Mouse (Mus musculus): Measurements from ENCODE around the gene Saxo1.
A peak's percentile ranks its signal among the peaks of the same experiment; 100 is the strongest.

Saxo1 gene

GRCm38 (mm10) chr4:86558228-86558627 lies at the start of gene Saxo1:
Gene Saxo1, minus strand, starts transcription at chr4:86558328.
- DNase-seq = no peak

- DNase-seq = no peak
These were observed 33.2 kb upstream of the Saxo1 start for GRCm38 (mm10) chr4:86591304-86591703.

- no peak for DNase-seq
These were observed 30.1 kb upstream of the Saxo1 start for GRCm38 (mm10) chr4:86588236-86588635.

GRCm38 (mm10) chr4:86580591-86580990 lies 22.5 kb upstream of the Saxo1 start:
- no peak for DNase-seq

- no peak for DNase-seq
These were observed 21.9 kb upstream of the Saxo1 start for GRCm38 (mm10) chr4:86580056-86580455.

- DNase-seq = peak; percentile 17
These were observed 18.6 kb upstream of the Saxo1 start for GRCm38 (mm10) chr4:86576630-86577225.

- no peak for DNase-seq
These were observed 18.0 kb upstream of the Saxo1 start for GRCm38 (mm10) chr4:86576120-86576541.

GRCm38 (mm10) chr4:86575283-86575983 lies 17.3 kb upstream of the Saxo1 start, which contains the start of gene Rraga:
Gene Rraga, plus strand, starts transcription at chr4:86575668.
- peak; percentile 93 for DNase-seq

GRCm38 (mm10) chr4:86574939-86575282 lies 16.8 kb upstream of the Saxo1 start:
- DNase-seq = no peak

GRCm38 (mm10) chr4:86561061-86561460 lies 2.9 kb upstream of the Saxo1 start:
- DNase-seq = no peak

- DNase-seq = no peak
These were observed 878 bp upstream of the Saxo1 start for GRCm38 (mm10) chr4:86559006-86559405.

- DNase-seq = no peak
These were observed 757 bp downstream of the Saxo1 start for GRCm38 (mm10) chr4:86557371-86557770.

- DNase-seq = peak; percentile 17
These were observed 3.0 kb downstream of the Saxo1 start for GRCm38 (mm10) chr4:86555035-86555707.

- no peak for DNase-seq
These were observed 9.8 kb downstream of the Saxo1 start for GRCm38 (mm10) chr4:86548332-86548731.

GRCm38 (mm10) chr4:86545615-86546014 lies 12.5 kb downstream of the Saxo1 start:
- DNase-seq = peak; percentile 21

- DNase-seq = no peak
These were observed 14.1 kb downstream of the Saxo1 start for GRCm38 (mm10) chr4:86543999-86544398.

- no peak for DNase-seq
These were observed 16.6 kb downstream of the Saxo1 start for GRCm38 (mm10) chr4:86541573-86541972.

- DNase-seq = no peak
These were observed 19.2 kb downstream of the Saxo1 start for GRCm38 (mm10) chr4:86538936-86539335.

GRCm38 (mm10) chr4:86537972-86538371 lies 20.2 kb downstream of the Saxo1 start:
- peak; percentile 26 for DNase-seq

GRCm38 (mm10) chr4:86534091-86534481 lies 24.0 kb downstream of the Saxo1 start:
- no peak for DNase-seq

- no peak for DNase-seq
These were observed 24.6 kb downstream of the Saxo1 start for GRCm38 (mm10) chr4:86533406-86534090.

GRCm38 (mm10) chr4:86529161-86529560 lies 29.0 kb downstream of the Saxo1 start:
- DNase-seq = peak; percentile 64
